Mouse (Mus musculus) heart, adult 2 months (tissue): Measurements from ENCODE around the gene Gon7.

Source experiments
- CTCF ChIP-seq: fragments of 200-600 bp; IDR thresholded peaks from 2 replicates; pipeline ENCODE4 v1.8.1; 2022; ENCODE audit warnings: antibody characterized with exemption, mild to moderate bottlenecking, moderate library complexity
- EP300 ChIP-seq: fragments of 200-500 bp; IDR thresholded peaks from 2 replicates; pipeline ENCODE4 v1.6.1; 2011; ENCODE audit warnings: low read depth, low read length, control low read depth; ENCODE audit not compliant: insufficient read depth
- POLR2A ChIP-seq: fragments of 200-500 bp; IDR thresholded peaks from 2 replicates; pipeline ENCODE4 v1.6.1; 2011; ENCODE audit warnings: mild to moderate bottlenecking, low read depth, low read length, control low read depth; ENCODE audit not compliant: insufficient read depth

DNA sequence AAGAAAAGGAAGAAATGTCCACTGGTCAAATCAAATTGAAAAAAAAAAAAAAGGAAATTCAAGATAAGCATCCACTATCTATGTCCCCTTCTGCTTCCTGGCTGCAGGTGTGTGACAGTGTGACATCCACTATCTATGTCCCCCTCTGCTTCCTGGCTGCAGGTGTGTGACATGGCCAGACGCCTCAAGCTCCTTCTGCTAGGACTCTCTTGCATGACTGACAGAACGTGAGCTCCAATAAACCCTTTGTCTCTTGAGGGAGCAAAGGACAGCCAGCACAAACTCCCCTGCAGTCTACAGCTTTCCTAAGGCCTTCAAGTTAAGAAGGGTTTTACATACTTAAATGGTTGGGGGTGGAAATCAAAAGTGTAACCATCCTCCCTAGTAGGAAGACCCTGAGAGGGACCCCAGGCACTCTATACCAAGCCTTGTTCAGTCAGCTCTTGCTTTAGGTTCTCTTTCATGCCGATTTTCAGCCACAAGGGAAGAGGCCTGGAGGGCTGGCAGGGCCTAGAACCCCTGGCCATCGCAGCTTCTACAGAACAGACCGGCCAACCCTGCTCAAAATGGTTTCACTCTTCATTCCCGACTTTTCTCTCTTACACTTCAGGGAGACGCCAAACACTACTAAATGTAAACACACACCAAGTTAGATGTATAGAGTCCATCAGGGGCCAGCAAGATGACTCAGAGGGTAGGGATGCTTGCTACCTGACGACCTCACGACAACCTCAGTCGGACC lies 42.8 kb downstream of the Gon7 start:
- TF ChIP-seq CTCF, result no peak
- no peak for TF ChIP-seq POLR2A
- TF ChIP-seq EP300, result no peak
